Mouse (Mus musculus) G1E (cell line): ENCODE measurements around the gene Phf10. TPM values are rescaled to one million over a fixed set of nuclear protein-coding genes. Genes with fewer than 3 reads are reported as not detected.
A peak's percentile ranks its signal among the peaks of the same experiment; 100 is the strongest.
"Not testable (repeated sequence)": the region's sequence is repeated elsewhere in the genome, so short reads cannot be mapped to it uniquely, and the experiment has no call there.

Experiments
- ATAC-seq: 2 replicates; pipeline ENCODE4 v1.8.0; 2016; ENCODE audit warnings: mild to moderate bottlenecking; ENCODE audit not compliant: insufficient number of reproducible peaks, poor library complexity, low FRiP score, severe bottlenecking; ENCODE audit errors: extremely low read depth
- DNase-seq: peaks from one replicate; pipeline ENCODE4 v3.0.0; 2012; ENCODE audit warnings: low spot score
- H3K27me3 ChIP-seq: 2 replicates; pipeline ENCODE4 v1.6.1; 2012; ENCODE audit warnings: mild to moderate bottlenecking, low read length, inconsistent platforms; ENCODE audit not compliant: insufficient read depth
- H3K36me3 ChIP-seq: replicated peaks from 2 replicates; pipeline ENCODE3; 2012; ENCODE audit warnings: mild to moderate bottlenecking, inconsistent platforms
- H3K4me1 ChIP-seq: 2 replicates; pipeline ENCODE4 v1.6.1; 2012; ENCODE audit warnings: low read depth, low read length, inconsistent platforms, mixed read lengths; ENCODE audit not compliant: insufficient read depth
- H3K4me3 ChIP-seq: 2 replicates; pipeline ENCODE4 v1.5.1; 2012; ENCODE audit warnings: low read depth, mild to moderate bottlenecking, inconsistent platforms, low read length, moderate library complexity, mixed read lengths
- H3K9me3 ChIP-seq: replicated peaks from 2 replicates; pipeline ENCODE4 v1.6.1; 2012; ENCODE audit warnings: inconsistent platforms
- polyA plus RNA-seq: library from polyadenylated mRNA; stranded (reverse); fragments of >175 nt; gene quantifications from 2 replicates; pipeline ENCODE4 v1.2.3, GENCODE M21; 2012
- total RNA-seq, 2 experiments: library from RNA; stranded (forward) in 1 of 2; stranded (reverse) in 1 of 2; fragments of 200-1000 nt in 1 of 2; fragments of >200 nt in 1 of 2; fragmentation: Nextera tagmentation in 1 of 2; gene quantifications; 2 replicates each; pipeline ENCODE4 v1.2.3; 2014 to 2017

Phf10 gene
- total RNA-seq (2014; fragmentation: Nextera tagmentation) (187 and 239 TPM in 2 replicates), total RNA-seq (2017) (107 and 124 TPM in 2 replicates), polyA plus RNA-seq (118 and 125 TPM in 2 replicates)

- not testable (repeated sequence) for DNase-seq, H3K9me3 ChIP-seq, H3K27me3 ChIP-seq, ATAC-seq
- peaks cover 19% of the 10 kb centered on the region for H3K4me1 ChIP-seq
- H3K4me3 ChIP-seq, result peak within 1 kb of the TSS; percentile 84
- H3K36me3 ChIP-seq, result peaks cover 26% of the 10 kb centered on the region
Measured at GRCm38 (mm10) chr17:14960951-14961556, at the start of gene Phf10. Phf10 (minus strand) TSS chr17:14961273.

- H3K9me3 ChIP-seq, H3K4me3 ChIP-seq, H3K27me3 ChIP-seq, H3K36me3 ChIP-seq, H3K4me1 ChIP-seq, DNase-seq: not testable (repeated sequence)
- peak; percentile 82 for ATAC-seq
Measured at GRCm38 (mm10) chr17:15009706-15010413, 48.8 kb upstream of the Phf10 start, which contains the start of gene Gm3435. Gm3435 (plus strand) TSS chr17:15010176.

GRCm38 (mm10) chr17:15009088-15009487 lies 48.0 kb upstream of the Phf10 start:
- ATAC-seq, result peak; percentile 54
- DNase-seq, H3K4me3 ChIP-seq, H3K4me1 ChIP-seq, H3K36me3 ChIP-seq, H3K27me3 ChIP-seq, H3K9me3 ChIP-seq: not testable (repeated sequence)

- H3K27me3 ChIP-seq, H3K36me3 ChIP-seq, H3K9me3 ChIP-seq, H3K4me3 ChIP-seq, DNase-seq, H3K4me1 ChIP-seq: not testable (repeated sequence)
- ATAC-seq, result peak; percentile 79
Measured at GRCm38 (mm10) chr17:15000047-15000446, 39.0 kb upstream of the Phf10 start.

- H3K36me3 ChIP-seq, H3K27me3 ChIP-seq, H3K4me3 ChIP-seq, H3K9me3 ChIP-seq, DNase-seq, H3K4me1 ChIP-seq: not testable (repeated sequence)
- peak; percentile 11; the same call in 1 of the 2 replicates for ATAC-seq
Measured at GRCm38 (mm10) chr17:14994140-14994539, 33.1 kb upstream of the Phf10 start.

- H3K36me3 ChIP-seq, H3K27me3 ChIP-seq, DNase-seq, H3K4me3 ChIP-seq, H3K9me3 ChIP-seq, H3K4me1 ChIP-seq: not testable (repeated sequence)
- peak; percentile 47 for ATAC-seq
Measured at GRCm38 (mm10) chr17:14993139-14993832, 32.2 kb upstream of the Phf10 start.

GRCm38 (mm10) chr17:14992522-14993138 lies 31.6 kb upstream of the Phf10 start:
- not testable (repeated sequence) for H3K27me3 ChIP-seq, H3K4me1 ChIP-seq, H3K36me3 ChIP-seq, H3K4me3 ChIP-seq, ATAC-seq, DNase-seq, H3K9me3 ChIP-seq

GRCm38 (mm10) chr17:14990116-14990702 lies 29.1 kb upstream of the Phf10 start:
- H3K9me3 ChIP-seq, DNase-seq, H3K27me3 ChIP-seq, H3K4me1 ChIP-seq, H3K36me3 ChIP-seq: not testable (repeated sequence)
- peak; percentile 36 for ATAC-seq
- H3K4me3 ChIP-seq, result peak overlapping the region; percentile 49; the same call in 1 of the 2 replicates

GRCm38 (mm10) chr17:14978362-14979038 lies 17.4 kb upstream of the Phf10 start, which contains the start of the genes 9030025P20Rik and Gm3417:
9030025P20Rik (plus strand) TSS chr17:14978468.
Gm3417 (minus strand) TSS chr17:14978790.
- peak; percentile 83 for ATAC-seq
- peak within 1 kb of the TSS; percentile 42; the same call in 1 of the 2 replicates for H3K4me3 ChIP-seq
- H3K4me1 ChIP-seq, result not testable (repeated sequence)

GRCm38 (mm10) chr17:14977718-14978361 lies 16.8 kb upstream of the Phf10 start:
- H3K4me1 ChIP-seq, H3K9me3 ChIP-seq, DNase-seq, H3K36me3 ChIP-seq, H3K27me3 ChIP-seq: not testable (repeated sequence)
- peak overlapping the region; percentile 42; the same call in 1 of the 2 replicates for H3K4me3 ChIP-seq
- peak; percentile 57 for ATAC-seq

More at GRCm38 (mm10) chr17:14978362-14979038, 17.4 kb upstream of the Phf10 start, which contains the start of the genes 9030025P20Rik and Gm3417:
- not testable (repeated sequence) for H3K36me3 ChIP-seq, H3K27me3 ChIP-seq, DNase-seq, H3K9me3 ChIP-seq
